Mouse (Mus musculus) regulatory T cell (primary cell): ENCODE data around the gene Trim21.

Experiments used
- in situ Hi-C: fragments of 300-600 bp; cut with MboI, MseI; formaldehyde crosslinking; loops from one replicate; pipeline ENCODE4 v1.15.1; 2025; ENCODE audit warnings: high pct_unique_total_duplicates

Trim21 gene

DNA sequence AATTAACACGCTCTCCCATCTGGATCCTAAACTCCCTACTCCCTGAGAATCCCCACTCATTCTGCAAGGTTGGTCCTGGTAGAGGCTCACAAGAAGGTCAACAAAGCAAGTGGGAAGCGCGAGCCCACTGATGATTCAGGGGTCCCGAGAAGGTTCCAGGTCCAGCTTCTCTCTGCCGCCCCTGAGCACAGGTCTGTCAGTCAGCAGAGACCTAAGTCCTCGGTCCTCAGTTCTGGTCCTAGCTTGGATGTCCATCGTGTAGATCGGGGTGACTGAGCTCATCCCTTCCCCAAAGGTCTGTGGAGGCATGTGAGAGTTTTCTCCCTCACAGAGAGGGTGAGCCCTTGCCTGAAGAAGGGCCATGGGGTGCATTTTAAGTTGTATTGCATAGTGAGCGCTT, 57.2 kb downstream of the Trim21 start:
- in situ Hi-C loops: loop anchor here (5.0 kb wide), 1 partner anchor 129 kb away; the partner anchor contains the start of gene Olfr554
